Mouse (Mus musculus) E14TG2a.4 (cell line): ENCODE results near the gene Map3k4.

Source experiments
- H3K27me3 ChIP-seq: 2 replicates; pipeline ENCODE4 v1.6.1; 2014; ENCODE audit warnings: low read length, control low read depth; ENCODE audit not compliant: insufficient read depth
- H3K36me3 ChIP-seq: 2 replicates; pipeline ENCODE4 v1.6.1; 2014; ENCODE audit warnings: low read length, control low read depth; ENCODE audit not compliant: insufficient read depth
- H3K4me1 ChIP-seq: replicated peaks from 2 replicates; pipeline ENCODE4 v1.6.1; 2014; ENCODE audit warnings: low read depth, low read length, control low read depth
- H3K4me3 ChIP-seq: replicated peaks from 2 replicates; pipeline ENCODE4 v1.5.1; 2014; ENCODE audit warnings: mild to moderate bottlenecking, low read length
- H3K9me3 ChIP-seq: 2 replicates; pipeline ENCODE4 v1.6.1; 2014; ENCODE audit warnings: low read length, control low read depth
- CTCF ChIP-seq: conservative IDR thresholded peaks from 2 replicates; pipeline ENCODE4 v1.5.1; 2014; ENCODE audit warnings: low read length
- NANOG ChIP-seq: IDR thresholded peaks from 2 replicates; pipeline ENCODE4 v1.6.1; 2014; ENCODE audit warnings: borderline replicate concordance, low read length, mixed read lengths
- POU5F1 ChIP-seq: IDR thresholded peaks from 2 replicates; pipeline ENCODE4 v1.6.1; 2014; ENCODE audit warnings: low read length, borderline replicate concordance

Gene Map3k4

DNA sequence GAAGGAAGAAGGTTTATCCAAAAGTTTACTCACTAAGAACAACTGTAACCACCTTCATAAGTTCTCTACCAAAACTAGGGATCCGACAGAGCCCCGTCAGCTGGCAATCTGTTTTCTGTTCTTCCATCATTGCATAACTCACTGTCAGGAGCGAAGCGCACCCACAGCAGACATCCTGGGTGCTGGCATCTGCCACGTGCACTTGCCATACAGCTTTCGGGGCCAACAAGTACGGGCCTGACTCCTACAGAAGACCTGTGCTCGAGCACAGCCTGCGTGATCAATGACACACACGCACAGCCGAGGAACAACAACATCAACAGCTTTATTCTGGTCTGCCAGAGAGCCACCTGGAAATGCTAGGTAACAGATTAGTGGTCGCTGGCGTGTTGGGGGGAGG is 2.3 kb downstream of the Map3k4 start:
- Histone ChIP-seq H3K36me3 (peaks cover 4% of the 10 kb centered on the region; the same call in 1 of the 2 replicates), H3K4me3 (no peak overlapping the region), H3K4me1 (peaks cover 50% of the 10 kb centered on the region), H3K9me3 (no peaks in the 10 kb centered on the region), H3K27me3 (no peaks in the 10 kb centered on the region)
- no peak for TF ChIP-seq POU5F1
- TF ChIP-seq NANOG, result no peak
- TF ChIP-seq CTCF, result no peak

DNA sequence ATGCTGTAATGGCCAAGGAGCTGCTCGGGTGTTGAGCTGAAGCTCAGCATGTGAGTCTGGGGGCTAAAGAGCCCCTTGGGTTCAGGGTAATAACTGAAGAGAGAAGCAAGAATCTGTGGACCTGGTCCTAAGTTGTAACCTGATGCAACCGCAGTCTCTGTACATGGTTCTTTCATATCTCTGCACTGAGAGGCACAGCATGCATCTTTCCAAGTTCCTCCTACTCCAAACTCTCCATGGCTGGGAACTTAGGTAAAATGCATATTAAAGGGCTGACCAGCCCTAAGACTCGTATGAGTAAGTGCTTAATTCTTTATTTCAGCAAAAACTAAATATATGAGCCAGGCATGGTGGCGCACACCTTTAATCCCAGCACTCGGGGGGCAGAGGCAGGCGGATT is 6.3 kb downstream of the Map3k4 start:
- TF ChIP-seq NANOG, result no peak
- TF ChIP-seq POU5F1, result no peak
- TF ChIP-seq CTCF, result no peak

GRCm38 (mm10) chr17:12309493-12309892 is 9.1 kb downstream of the Map3k4 start:
- Histone ChIP-seq H3K36me3 (peaks cover 6% of the 10 kb centered on the region; the same call in 1 of the 2 replicates), H3K4me1 (peaks cover 41% of the 10 kb centered on the region), H3K9me3 (no peaks in the 10 kb centered on the region), H3K4me3 (no peak overlapping the region), H3K27me3 (no peaks in the 10 kb centered on the region)
- TF ChIP-seq NANOG (no peak), POU5F1 (no peak), CTCF (no peak)

More for the DNA sequence above, 6.3 kb downstream of the Map3k4 start:
- no peaks in the 10 kb centered on the region for H3K9me3 ChIP-seq
- H3K4me1 ChIP-seq, result peaks cover 62% of the 10 kb centered on the region
- H3K4me3 ChIP-seq, result no peak overlapping the region
- no peaks in the 10 kb centered on the region for H3K27me3 ChIP-seq
- peaks cover 4% of the 10 kb centered on the region; the same call in 1 of the 2 replicates for H3K36me3 ChIP-seq

- Histone ChIP-seq H3K9me3 (no peaks in the 10 kb centered on the region), H3K4me1 (peaks cover 36% of the 10 kb centered on the region), H3K4me3 (no peak overlapping the region), H3K27me3 (no peaks in the 10 kb centered on the region), H3K36me3 (peaks cover 6% of the 10 kb centered on the region; the same call in 1 of the 2 replicates)
- TF ChIP-seq NANOG, result no peak
- TF ChIP-seq POU5F1, result no peak
- TF ChIP-seq CTCF, result no peak
Observed at GRCm38 (mm10) chr17:12309059-12309458, 9.5 kb downstream of the Map3k4 start.

DNA sequence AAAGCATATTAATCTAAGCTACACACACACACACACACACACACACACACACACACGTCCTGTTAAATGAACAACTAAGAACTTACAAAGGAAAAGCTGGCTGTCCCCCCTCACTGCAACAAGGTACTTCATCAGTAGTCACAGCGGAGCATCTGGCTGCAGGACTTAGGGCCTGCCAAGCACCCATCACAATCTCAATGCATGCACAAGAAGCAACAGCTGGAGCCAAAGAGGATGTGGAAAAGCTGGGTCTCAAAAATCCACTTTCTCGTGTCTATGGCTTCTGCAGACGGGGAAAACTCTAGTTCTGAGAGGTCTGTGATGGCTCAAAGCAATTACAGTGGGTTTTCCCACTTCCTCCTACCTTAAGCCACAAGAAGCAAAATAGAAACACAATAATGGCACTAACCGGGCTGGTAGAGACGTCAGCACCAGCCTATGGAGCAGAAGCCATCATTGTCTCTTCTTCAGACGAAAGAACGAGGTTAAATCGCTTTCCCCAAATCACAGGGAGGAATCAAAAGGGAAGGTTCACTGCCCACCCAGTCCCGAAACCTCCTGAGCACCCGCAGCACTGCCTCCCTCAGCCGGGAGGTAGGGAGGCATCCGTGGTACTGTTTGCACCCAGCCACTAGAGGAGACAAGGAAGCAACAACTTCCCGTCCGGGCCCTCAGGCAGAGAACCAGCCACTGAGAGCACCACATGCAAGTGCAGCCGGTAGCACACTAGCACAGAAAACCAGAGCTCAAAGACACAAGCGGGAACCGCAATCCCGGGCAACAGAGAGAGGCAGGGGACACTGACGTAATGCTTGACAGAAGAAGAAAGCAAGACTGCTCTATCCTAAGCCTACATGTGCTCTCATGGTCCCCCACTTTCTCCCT is 11.1 kb downstream of the Map3k4 start:
- Histone ChIP-seq H3K36me3 (peaks cover 6% of the 10 kb centered on the region; the same call in 1 of the 2 replicates), H3K4me1 (peaks cover 31% of the 10 kb centered on the region), H3K4me3 (no peak overlapping the region), H3K27me3 (no peaks in the 10 kb centered on the region), H3K9me3 (no peaks in the 10 kb centered on the region)
- TF ChIP-seq NANOG, result no peak
- TF ChIP-seq CTCF, result no peak
- no peak for TF ChIP-seq POU5F1

GRCm38 (mm10) chr17:12304658-12305057 is 13.9 kb downstream of the Map3k4 start:
- no peak for TF ChIP-seq NANOG
- no peak for TF ChIP-seq CTCF
- no peak overlapping the region for H3K4me3 ChIP-seq
- no peaks in the 10 kb centered on the region for H3K27me3 ChIP-seq
- peaks cover 13% of the 10 kb centered on the region for H3K36me3 ChIP-seq
- peaks cover 41% of the 10 kb centered on the region for H3K4me1 ChIP-seq
- no peaks in the 10 kb centered on the region for H3K9me3 ChIP-seq

- H3K27me3 ChIP-seq, result no peaks in the 10 kb centered on the region
- no peaks in the 10 kb centered on the region for H3K9me3 ChIP-seq
- no peak for TF ChIP-seq NANOG
- no peak for TF ChIP-seq POU5F1
- TF ChIP-seq CTCF, result peak; percentile 34
- H3K36me3 ChIP-seq, result peaks cover 13% of the 10 kb centered on the region
- peaks cover 16% of the 10 kb centered on the region for H3K4me1 ChIP-seq
- H3K4me3 ChIP-seq, result no peak overlapping the region
Observed at GRCm38 (mm10) chr17:12300896-12301706, 17.5 kb downstream of the Map3k4 start.

DNA sequence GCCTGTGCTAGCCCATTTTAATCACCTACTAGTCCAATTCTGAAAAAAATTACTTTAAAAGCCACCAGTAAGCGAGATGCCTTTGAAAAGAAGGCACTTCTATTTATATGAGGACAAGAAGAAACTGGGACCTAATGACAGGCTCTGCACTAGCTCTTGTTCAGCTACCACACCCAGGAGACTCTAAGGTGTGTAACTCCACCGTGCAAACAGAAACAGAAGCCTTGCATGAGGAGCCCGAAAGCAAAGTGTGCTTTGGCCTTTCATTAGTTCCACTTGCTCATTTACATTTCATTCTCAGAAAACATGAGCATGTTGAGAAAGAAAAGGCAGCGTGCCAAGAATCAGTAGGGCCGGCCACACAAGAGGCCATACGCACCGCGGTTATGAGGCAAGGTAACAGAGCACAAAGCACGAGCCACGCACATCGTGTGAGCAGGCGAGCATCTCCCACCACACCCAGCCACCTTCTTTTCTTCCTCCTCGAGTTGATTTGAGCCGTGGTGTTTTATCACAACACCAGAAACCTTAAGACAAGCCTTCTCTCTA is 18.4 kb downstream of the Map3k4 start:
- no peaks in the 10 kb centered on the region for H3K27me3 ChIP-seq
- no peak overlapping the region for H3K4me3 ChIP-seq
- H3K36me3 ChIP-seq, result peaks cover 8% of the 10 kb centered on the region
- peaks cover 16% of the 10 kb centered on the region for H3K4me1 ChIP-seq
- TF ChIP-seq POU5F1 (no peak), CTCF (no peak), NANOG (no peak)
- H3K9me3 ChIP-seq, result no peaks in the 10 kb centered on the region
